Mouse (Mus musculus) forebrain, postnatal 0 days (tissue): Measurements from ENCODE around the gene Mast3. TPM values are rescaled to one million over a fixed set of nuclear protein-coding genes. Genes with fewer than 3 reads are reported as not detected.
A peak's percentile ranks its signal among the peaks of the same experiment; 100 is the strongest.

Experiments used
- ATAC-seq: fragments of 200-750 bp; cut with Nextera tagmentation; 2 replicates; pipeline ENCODE4 v1.8.0; 2017; ENCODE audit warnings: mild to moderate bottlenecking, moderate library complexity
- DNase-seq: peaks from one replicate; pipeline ENCODE4 v3.0.0-alpha.2; 2015
- H3K27ac ChIP-seq: fragments of 300-500 bp; sonication (generic); 2 replicates; pipeline ENCODE4 v1.5.1; 2014; ENCODE audit warnings: low read depth, mild to moderate bottlenecking, antibody characterized with exemption, low read length, moderate library complexity, mixed read lengths
- H3K27me3 ChIP-seq: fragments of 300-500 bp; sonication (generic); 2 replicates; pipeline ENCODE4 v1.6.1; 2014; ENCODE audit warnings: mild to moderate bottlenecking, low read length, mixed read lengths; ENCODE audit not compliant: insufficient read depth
- H3K36me3 ChIP-seq: fragments of 300-500 bp; sonication (generic); 2 replicates; pipeline ENCODE4 v1.6.1; 2014; ENCODE audit warnings: mild to moderate bottlenecking, moderate library complexity; ENCODE audit not compliant: insufficient read depth
- H3K4me1 ChIP-seq: fragments of 300-500 bp; sonication (generic); 2 replicates; pipeline ENCODE4 v1.6.1; 2014; ENCODE audit warnings: antibody characterized with exemption; ENCODE audit not compliant: insufficient read depth
- H3K4me2 ChIP-seq: fragments of 300-500 bp; sonication (generic); 2 replicates; pipeline ENCODE4 v1.6.1; 2014; ENCODE audit warnings: low read depth, mild to moderate bottlenecking, moderate library complexity
- H3K4me3 ChIP-seq: fragments of 300-500 bp; sonication (generic); 2 replicates; pipeline ENCODE4 v1.5.1; 2014; ENCODE audit warnings: low read depth, low read length, mixed read lengths
- H3K9ac ChIP-seq: fragments of 300-500 bp; sonication (generic); 2 replicates; pipeline ENCODE4 v1.6.1; 2014; ENCODE audit warnings: mild to moderate bottlenecking
- H3K9me3 ChIP-seq: fragments of 300-500 bp; sonication (generic); 2 replicates; pipeline ENCODE4 v1.6.1; 2016; ENCODE audit warnings: low read length
- CTCF ChIP-seq: sonication (generic); IDR thresholded peaks from 2 replicates; pipeline ENCODE4 v1.5.1; 2016; ENCODE audit warnings: antibody characterized with exemption, control low read depth, low read depth
- WGBS: fragments of 180-500 bp; shearing (Covaris S2); extraction: QIAGEN DNeasy Blood & Tissue Kit; methylation state at CpG from one replicate; pipeline ENCODE4 v1.1.7; 2014; 5-methylcytosine and 5-hydroxymethylcytosine counted together
- polyA plus RNA-seq: library from polyadenylated mRNA; unstranded; fragments of >200 nt; fragmentation: Nextera tagmentation; extraction: Ambion mirVana; gene quantifications from 2 replicates; pipeline ENCODE4 v1.2.1, GENCODE M21; 2015
- total RNA-seq: library from RNA; depleted of rRNA; stranded (reverse); fragments of >200 nt; gene quantifications from 2 replicates; pipeline ENCODE4 v1.2.3, GENCODE M21; 2014

Mast3 gene
- total and polyA plus RNA-seq, 2 experiments from 2014 or later, result 25.2 to 60.0 TPM

DNA sequence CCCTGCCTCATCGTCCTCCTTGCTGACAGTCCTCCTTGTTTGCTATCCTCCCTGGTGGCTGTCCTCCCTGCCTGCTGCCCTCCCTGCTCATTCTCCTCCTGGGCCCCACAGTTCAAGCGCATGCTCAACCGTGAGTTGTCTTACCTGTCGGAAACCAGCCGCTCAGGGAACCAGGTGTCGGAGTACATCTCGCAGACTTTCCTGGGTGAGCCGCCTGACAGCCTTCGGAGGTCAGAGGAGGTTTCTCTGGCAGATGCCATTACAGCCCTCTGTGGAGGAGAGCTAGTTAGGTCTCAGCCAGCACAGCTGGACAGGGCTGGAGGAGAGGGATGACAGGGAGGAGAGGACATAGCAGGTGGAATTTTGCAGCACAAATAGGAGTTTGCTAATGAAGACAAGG lies 58.2 kb downstream of the Mast3 start:
- TF ChIP-seq CTCF, result no peak
- Histone ChIP-seq H3K36me3 (no peaks in the 10 kb centered on the region), H3K4me3 (no peak overlapping the region), H3K4me2 (no peak overlapping the region), H3K9ac (no peak overlapping the region), H3K4me1 (no peaks in the 10 kb centered on the region; the same call in 1 of the 2 replicates), H3K9me3 (no peaks in the 10 kb centered on the region), H3K27me3 (peaks cover 25% of the 10 kb centered on the region), H3K27ac (no peak overlapping the region)
- ATAC-seq (no peak), DNase-seq (no peak)
- WGBS, result 75% methylated on average over 9 of the region's 9 CpGs

GRCm38 (mm10) chr8:70745691-70746220 lies 59.1 kb downstream of the Mast3 start:
- Histone ChIP-seq H3K36me3 (no peaks in the 10 kb centered on the region), H3K9ac (no peak overlapping the region), H3K4me3 (no peak overlapping the region), H3K27me3 (peaks cover 31% of the 10 kb centered on the region), H3K9me3 (no peaks in the 10 kb centered on the region), H3K4me1 (no peaks in the 10 kb centered on the region; the same call in 1 of the 2 replicates), H3K27ac (no peak overlapping the region), H3K4me2 (no peak overlapping the region)
- ATAC-seq (no peak), DNase-seq (no peak)
- WGBS, result 68% methylated on average over 19 of the region's 19 CpGs
- no peak for TF ChIP-seq CTCF

- Histone ChIP-seq H3K4me1 (no peaks in the 10 kb centered on the region; the same call in 1 of the 2 replicates), H3K4me3 (no peak overlapping the region), H3K27me3 (peaks cover 31% of the 10 kb centered on the region), H3K9ac (no peak overlapping the region), H3K27ac (no peak overlapping the region), H3K36me3 (no peaks in the 10 kb centered on the region), H3K9me3 (no peaks in the 10 kb centered on the region), H3K4me2 (no peak overlapping the region)
- DNase-seq (no peak), ATAC-seq (no peak)
- WGBS, result 65% methylated on average over 11 of the region's 11 CpGs
- TF ChIP-seq CTCF, result no peak
Observed at GRCm38 (mm10) chr8:70744806-70745205, 60.0 kb downstream of the Mast3 start.

DNA sequence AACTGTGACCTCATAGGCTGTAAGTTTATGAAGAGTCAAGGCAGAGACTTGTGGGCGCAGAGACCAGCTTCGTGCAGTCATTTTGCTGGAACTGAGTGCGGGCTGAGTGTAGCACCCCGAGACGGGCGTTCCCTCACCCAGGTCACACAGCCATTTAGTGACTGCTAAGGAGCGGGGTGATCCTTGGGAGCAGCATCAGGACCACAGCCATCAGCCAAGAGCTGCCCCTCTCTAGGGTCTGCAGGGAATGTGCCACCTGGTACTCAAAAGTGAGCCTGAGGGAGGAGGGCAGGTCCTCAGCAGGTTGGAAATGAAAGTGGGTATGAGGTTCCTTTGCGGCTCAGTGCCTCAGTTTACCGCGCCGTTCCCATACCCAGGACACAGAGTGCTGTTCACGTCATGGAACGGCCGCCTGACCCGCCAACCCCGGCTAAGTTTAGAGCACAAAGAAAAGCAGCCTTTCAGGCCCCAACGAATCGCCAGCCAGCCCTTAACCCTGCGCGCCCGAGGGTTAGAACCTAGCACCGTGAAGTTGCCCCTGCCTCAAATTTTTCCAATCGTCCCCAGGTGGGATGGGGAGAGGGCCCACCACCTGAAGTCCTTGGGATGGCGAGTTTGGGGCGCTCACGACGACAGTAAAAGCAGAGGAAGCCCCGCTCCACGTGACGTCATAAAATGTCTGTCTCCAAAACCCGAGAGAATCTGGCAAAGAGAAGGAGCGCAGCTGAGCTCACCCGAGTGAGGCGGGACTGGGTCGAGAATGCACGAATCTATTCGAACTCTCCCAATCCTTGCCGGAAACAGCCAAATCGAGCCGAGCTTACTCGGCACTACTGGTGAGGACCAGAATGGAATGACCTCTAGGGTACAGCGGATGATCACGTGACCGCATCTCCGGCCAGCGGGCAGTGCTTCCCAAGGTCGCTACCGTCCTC lies 60.9 kb downstream of the Mast3 start:
- ATAC-seq (peak; percentile 80), DNase-seq (peak; percentile 74)
- no peaks in the 10 kb centered on the region for H3K36me3 ChIP-seq
- no peak overlapping the region for H3K27ac ChIP-seq
- no peak for TF ChIP-seq CTCF
- H3K27me3 ChIP-seq, result peaks cover 31% of the 10 kb centered on the region
- no peaks in the 10 kb centered on the region; the same call in 1 of the 2 replicates for H3K4me1 ChIP-seq
- 5% methylated on average over 48 of the region's 48 CpGs for WGBS
- peak overlapping the region; percentile 44 for H3K9ac ChIP-seq
- peak overlapping the region; percentile 35 for H3K4me3 ChIP-seq
- peak overlapping the region; percentile 56 for H3K4me2 ChIP-seq
- H3K9me3 ChIP-seq, result no peaks in the 10 kb centered on the region

- H3K4me3 ChIP-seq, result peak overlapping the region; percentile 1; the same call in 1 of the 2 replicates
- no peak overlapping the region for H3K27ac ChIP-seq
- WGBS, result 3% methylated on average over 38 of the region's 38 CpGs
- no peak overlapping the region for H3K9ac ChIP-seq
- no peak for ATAC-seq
- H3K4me2 ChIP-seq, result peak overlapping the region; percentile 56
- peaks cover 31% of the 10 kb centered on the region for H3K27me3 ChIP-seq
- no peaks in the 10 kb centered on the region for H3K9me3 ChIP-seq
- TF ChIP-seq CTCF, result no peak
- no peak for DNase-seq
- H3K4me1 ChIP-seq, result no peaks in the 10 kb centered on the region; the same call in 1 of the 2 replicates
- H3K36me3 ChIP-seq, result no peaks in the 10 kb centered on the region
Observed at GRCm38 (mm10) chr8:70742981-70743655, 61.7 kb downstream of the Mast3 start.

DNA sequence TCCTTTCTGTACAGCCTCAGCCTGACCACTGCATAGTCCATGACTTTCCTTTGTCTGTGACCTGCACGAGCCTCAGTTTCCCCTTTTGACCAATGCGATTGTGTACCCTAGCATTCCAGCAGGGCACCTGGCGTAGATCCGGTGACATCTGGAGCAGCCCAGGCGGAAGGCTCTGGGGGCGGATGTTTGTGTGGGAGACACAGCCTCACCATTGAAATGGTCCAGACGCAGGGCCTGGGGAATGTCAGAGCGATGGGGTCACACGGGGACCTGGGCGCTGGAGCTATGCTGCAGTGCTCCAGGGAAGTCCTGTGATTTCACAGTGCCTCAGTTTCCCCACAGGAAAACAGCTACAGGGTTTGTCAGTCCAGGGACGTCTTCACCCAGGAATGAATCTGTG lies 62.7 kb downstream of the Mast3 start:
- H3K9me3 ChIP-seq, result no peaks in the 10 kb centered on the region
- H3K4me1 ChIP-seq, result no peaks in the 10 kb centered on the region; the same call in 1 of the 2 replicates
- no peak overlapping the region for H3K9ac ChIP-seq
- no peak overlapping the region for H3K27ac ChIP-seq
- no peak for TF ChIP-seq CTCF
- no peak overlapping the region for H3K4me2 ChIP-seq
- H3K4me3 ChIP-seq, result no peak overlapping the region
- peaks cover 31% of the 10 kb centered on the region for H3K27me3 ChIP-seq
- ATAC-seq (no peak), DNase-seq (no peak)
- no peaks in the 10 kb centered on the region for H3K36me3 ChIP-seq
- 75% methylated on average over 11 of the region's 11 CpGs for WGBS

DNA sequence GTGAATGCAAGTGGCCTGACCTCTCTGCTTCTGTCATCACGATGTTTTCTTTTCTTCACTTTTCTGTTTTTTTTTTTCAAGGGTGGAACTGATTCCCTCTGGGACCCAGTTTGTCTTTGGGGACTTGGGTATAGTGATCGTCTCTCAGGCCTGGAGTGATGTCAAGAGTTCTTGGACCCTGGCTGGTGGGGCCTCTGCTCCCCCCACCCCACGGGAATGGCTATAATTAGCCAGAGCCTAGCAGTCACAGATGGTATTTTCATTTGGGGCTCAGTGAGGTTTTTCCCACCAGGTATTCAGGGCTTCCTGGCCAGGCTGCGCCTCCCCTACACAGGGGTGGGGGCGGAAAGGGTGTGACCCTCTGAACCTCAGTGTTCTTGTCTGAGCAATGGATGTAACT lies 63.2 kb downstream of the Mast3 start:
- Histone ChIP-seq H3K27me3 (peaks cover 31% of the 10 kb centered on the region), H3K9me3 (no peaks in the 10 kb centered on the region), H3K4me2 (no peak overlapping the region), H3K4me3 (no peak overlapping the region), H3K4me1 (no peaks in the 10 kb centered on the region; the same call in 1 of the 2 replicates), H3K9ac (no peak overlapping the region), H3K36me3 (no peaks in the 10 kb centered on the region), H3K27ac (no peak overlapping the region)
- ATAC-seq, result no peak
- no peak for DNase-seq
- WGBS, result 56% methylated on average over 5 of the region's 5 CpGs
- no peak for TF ChIP-seq CTCF
